Mouse (Mus musculus) C2C12 (cell line): ENCODE measurements around the gene Gkap1. TPM values are rescaled to one million over a fixed set of nuclear protein-coding genes. Genes with fewer than 3 reads are reported as not detected.

Experiments
- H3K27me3 ChIP-seq: one replicate; pipeline ENCODE4 v1.6.1; 2011; ENCODE audit not compliant: control insufficient read depth, insufficient read depth, insufficient read length
- H3K36me3 ChIP-seq: one replicate; pipeline ENCODE4 v1.6.1; 2011; ENCODE audit not compliant: control insufficient read depth, insufficient read depth
- H3K4me3 ChIP-seq: one replicate; pipeline ENCODE4 v1.5.1; 2011; ENCODE audit warnings: mild to moderate bottlenecking, control low read depth; ENCODE audit not compliant: poor library complexity, insufficient read depth, severe bottlenecking
- H3K79me2 ChIP-seq: one replicate; pipeline ENCODE4 v1.6.1; 2011; ENCODE audit not compliant: control insufficient read depth, insufficient read depth
- H3K79me3 ChIP-seq: one replicate; pipeline ENCODE4 v1.6.1; 2011; ENCODE audit warnings: low read depth, control low read depth
- H3ac ChIP-seq: one replicate; pipeline ENCODE3; 2011; ENCODE audit warnings: low read depth; ENCODE audit not compliant: control insufficient read depth, insufficient read length
- CEBPB ChIP-seq: IDR thresholded peaks from one replicate; pipeline ENCODE4 v1.6.1; 2011; ENCODE audit warnings: low read depth, mild to moderate bottlenecking, control low read depth, moderate library complexity
- CTCF ChIP-seq: IDR thresholded peaks from one replicate; pipeline ENCODE4 v1.5.1; 2011; ENCODE audit not compliant: control insufficient read depth, insufficient read depth, insufficient read length
- FOSL1 ChIP-seq: IDR thresholded peaks from one replicate; pipeline ENCODE4 v1.8.0; 2011; ENCODE audit warnings: mild to moderate bottlenecking, low read length; ENCODE audit not compliant: poor library complexity, insufficient read depth, severe bottlenecking
- MAX ChIP-seq: IDR thresholded peaks from one replicate; pipeline ENCODE4 v1.6.1; 2011; ENCODE audit warnings: mild to moderate bottlenecking, control low read depth
- MYOD1 ChIP-seq: IDR thresholded peaks from one replicate; pipeline ENCODE4 v1.6.1; 2011; ENCODE audit warnings: low read depth; ENCODE audit not compliant: control insufficient read depth, insufficient read length
- MYOG ChIP-seq: IDR thresholded peaks from one replicate; pipeline ENCODE4 v1.6.1; 2011; ENCODE audit not compliant: control insufficient read depth, insufficient read length; ENCODE audit errors: extremely low read depth
- USF1 ChIP-seq: IDR thresholded peaks from one replicate; pipeline ENCODE4 v1.6.1; 2011; ENCODE audit warnings: low read depth, mild to moderate bottlenecking, control low read depth, moderate library complexity
- polyA plus RNA-seq: library from polyadenylated mRNA; unstranded; fragments of >200 nt; fragmentation: generic; extraction: Trizol; gene quantifications from one replicate; pipeline ENCODE4 v1.2.1, GENCODE M21; 2012; ENCODE audit warnings: missing spikeins

Gene Gkap1
- polyA plus RNA-seq, 1 experiment: 12.2 TPM

DNA sequence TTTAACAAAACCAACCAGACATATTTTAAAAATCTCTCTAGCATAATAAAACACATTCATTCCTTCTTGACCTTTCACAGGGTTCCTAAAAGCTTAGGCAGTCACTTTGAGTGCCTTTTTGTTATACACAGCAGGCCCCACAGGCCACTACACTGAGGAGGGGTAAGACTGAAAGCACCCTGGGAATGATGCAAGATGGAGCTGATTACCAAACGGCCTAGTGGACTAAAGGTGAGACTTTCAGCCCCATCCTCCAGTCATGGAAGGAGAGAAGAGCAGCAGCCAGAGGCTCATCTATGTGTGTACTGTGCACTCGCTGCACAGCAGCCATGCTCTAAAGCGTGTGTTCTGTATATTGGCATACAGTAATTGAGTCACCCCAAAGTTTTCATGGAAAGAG is 80.6 kb downstream of the Gkap1 start:
- no peaks in the 10 kb centered on the region for H3K27me3 ChIP-seq
- peaks cover 50% of the 10 kb centered on the region for H3K79me3 ChIP-seq
- peaks cover 67% of the 10 kb centered on the region for H3K36me3 ChIP-seq

DNA sequence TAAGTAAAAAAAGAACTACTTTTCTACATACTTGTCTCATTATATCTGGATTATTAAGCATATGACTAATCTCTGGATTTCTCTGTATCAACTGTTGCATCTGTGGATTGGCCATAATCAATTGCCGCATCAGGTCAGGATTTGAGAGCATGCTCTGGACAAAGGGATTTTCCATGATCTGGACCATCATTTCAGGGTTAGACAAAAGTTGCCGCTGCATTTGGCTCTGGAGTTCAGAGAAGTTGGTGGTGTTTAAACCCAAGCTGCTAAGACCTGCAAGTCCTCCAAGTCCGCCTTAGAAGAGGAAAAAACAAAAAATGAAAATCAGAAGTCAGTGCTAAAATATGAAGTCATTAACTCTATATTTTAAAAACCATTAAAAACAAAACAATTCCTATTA is 82.3 kb downstream of the Gkap1 start:
- H3K4me3 ChIP-seq: no peak overlapping the region
- TF ChIP-seq MAX: no peak
- TF ChIP-seq CTCF: no peak
- no peak for TF ChIP-seq USF1
- no peak for TF ChIP-seq MYOG
- TF ChIP-seq FOSL1: no peak
- TF ChIP-seq MYOD1: no peak
- TF ChIP-seq CEBPB: no peak
- peaks cover 72% of the 10 kb centered on the region for H3K36me3 ChIP-seq
- H3ac ChIP-seq: no peak overlapping the region
- H3K27me3 ChIP-seq: no peaks in the 10 kb centered on the region
- H3K79me3 ChIP-seq: peaks cover 42% of the 10 kb centered on the region
- H3K79me2 ChIP-seq: peaks cover 55% of the 10 kb centered on the region

More for the DNA sequence above, 80.6 kb downstream of the Gkap1 start:
- H3K79me2 ChIP-seq: peaks cover 55% of the 10 kb centered on the region
- H3ac ChIP-seq: no peak overlapping the region
- TF ChIP-seq CTCF: no peak
- TF ChIP-seq CEBPB: no peak
- TF ChIP-seq MAX: no peak
- TF ChIP-seq MYOG: no peak
- no peak for TF ChIP-seq MYOD1
- no peak for TF ChIP-seq FOSL1
- TF ChIP-seq USF1: no peak
- no peak overlapping the region for H3K4me3 ChIP-seq

DNA sequence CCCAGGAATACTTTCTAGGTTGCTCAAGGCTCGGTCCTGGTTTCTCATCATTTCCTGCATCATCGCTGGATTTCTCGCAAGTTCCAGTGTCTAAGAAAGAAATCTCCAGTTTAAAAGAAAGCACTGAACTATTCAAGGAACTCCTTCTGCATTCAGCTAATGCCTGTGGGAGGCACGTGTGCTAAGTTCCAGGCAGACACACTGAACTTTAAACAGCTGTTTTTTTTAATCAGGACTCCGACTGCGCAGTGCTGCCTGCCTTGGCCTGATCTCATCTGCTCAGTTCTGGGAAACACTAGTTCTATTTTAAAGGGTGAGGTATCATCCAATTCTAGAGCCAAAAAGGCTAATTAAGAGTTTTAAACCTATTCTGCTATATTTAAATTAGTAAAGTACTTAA is 83.4 kb downstream of the Gkap1 start:
- H3K36me3 ChIP-seq: peaks cover 73% of the 10 kb centered on the region

DNA sequence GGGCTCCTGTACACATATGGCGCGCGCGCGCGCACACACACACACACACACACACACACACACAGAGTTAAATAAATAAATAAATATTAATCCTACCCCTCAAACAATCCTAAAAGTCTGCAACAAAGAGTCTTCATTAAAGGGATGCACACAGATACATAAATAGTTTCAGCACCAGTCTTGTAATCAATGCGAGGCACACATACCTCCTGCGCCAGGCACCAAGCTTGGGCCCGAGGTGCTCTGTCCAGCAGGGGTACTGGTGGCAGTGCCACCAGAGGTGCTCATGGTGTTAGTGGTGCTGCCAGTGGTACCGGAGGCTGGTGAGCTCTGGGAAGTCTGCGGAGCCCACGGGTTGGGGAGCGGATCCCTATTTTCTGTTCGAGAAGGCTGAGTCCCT is 84.0 kb downstream of the Gkap1 start:
- H3K79me2 ChIP-seq: peaks cover 55% of the 10 kb centered on the region
- H3K36me3 ChIP-seq: peaks cover 73% of the 10 kb centered on the region
- H3K4me3 ChIP-seq: no peak overlapping the region
- TF ChIP-seq FOSL1 (no peak), MYOG (no peak), USF1 (no peak), CEBPB (no peak), CTCF (no peak), MYOD1 (no peak), MAX (no peak)
- H3ac ChIP-seq: no peak overlapping the region
- H3K27me3 ChIP-seq: no peaks in the 10 kb centered on the region
- peaks cover 41% of the 10 kb centered on the region for H3K79me3 ChIP-seq

More for the DNA sequence above, 83.4 kb downstream of the Gkap1 start:
- Histone ChIP-seq H3K27me3 (no peaks in the 10 kb centered on the region), H3ac (no peak overlapping the region), H3K79me2 (peaks cover 55% of the 10 kb centered on the region), H3K4me3 (no peak overlapping the region), H3K79me3 (peaks cover 42% of the 10 kb centered on the region)
- TF ChIP-seq MYOG (no peak), CEBPB (no peak), USF1 (no peak)

DNA sequence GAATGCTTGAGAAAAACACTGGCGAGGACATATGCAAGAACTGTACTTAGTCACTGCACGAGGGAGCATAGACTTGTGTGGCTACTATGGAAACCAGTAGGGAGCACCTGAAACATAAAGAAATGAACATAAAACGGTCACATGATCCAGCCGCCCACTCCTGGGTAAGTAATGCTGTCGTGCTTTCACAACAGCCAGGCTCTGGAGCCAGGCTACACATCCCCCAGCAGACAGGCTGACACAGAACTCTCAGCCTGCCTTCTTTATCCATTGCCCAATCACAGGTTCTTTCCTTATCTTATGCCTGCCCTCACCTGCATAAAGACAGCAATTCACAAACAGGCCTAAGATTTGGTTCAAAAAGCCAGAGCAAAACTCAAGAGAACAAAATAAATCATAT is 86.0 kb downstream of the Gkap1 start:
- H3K79me2 ChIP-seq: peaks cover 52% of the 10 kb centered on the region
- H3K36me3 ChIP-seq: peaks cover 66% of the 10 kb centered on the region
- H3K4me3 ChIP-seq: no peak overlapping the region
- peaks cover 36% of the 10 kb centered on the region for H3K79me3 ChIP-seq
- no peaks in the 10 kb centered on the region for H3K27me3 ChIP-seq
- H3ac ChIP-seq: no peak overlapping the region
- TF ChIP-seq CTCF (no peak), MYOG (no peak), CEBPB (no peak), USF1 (no peak), FOSL1 (no peak), MYOD1 (no peak), MAX (no peak)

DNA sequence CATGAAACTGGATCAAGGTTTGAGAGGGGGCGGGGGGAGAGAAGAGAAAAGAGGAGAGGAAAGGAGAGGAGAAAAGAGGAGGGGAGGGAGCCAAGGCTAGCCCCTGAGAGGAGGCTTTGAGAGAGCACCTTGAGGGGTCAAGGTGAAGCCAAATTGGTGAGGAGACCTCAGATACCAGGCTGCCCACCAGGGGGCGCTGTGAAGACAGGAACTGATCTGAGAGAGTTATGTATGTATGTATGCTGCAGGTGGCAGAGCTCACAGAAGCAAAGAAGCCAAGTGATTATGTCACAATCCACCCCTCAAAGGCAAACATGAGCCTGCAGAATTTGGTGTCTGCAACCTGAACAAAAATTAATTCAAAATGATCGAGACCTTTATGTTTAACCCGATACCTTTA is 87.1 kb downstream of the Gkap1 start:
- peaks cover 69% of the 10 kb centered on the region for H3K36me3 ChIP-seq
- no peak overlapping the region for H3K4me3 ChIP-seq
- peak; percentile 68 for TF ChIP-seq CTCF
- no peak for TF ChIP-seq CEBPB
- H3K79me3 ChIP-seq: peaks cover 35% of the 10 kb centered on the region
- peaks cover 56% of the 10 kb centered on the region for H3K79me2 ChIP-seq
- no peaks in the 10 kb centered on the region for H3K27me3 ChIP-seq
- H3ac ChIP-seq: no peak overlapping the region
